Mouse (Mus musculus) kidney, adult 2 months (tissue): ENCODE measurements around the gene Krt4. TPM values are rescaled to one million over a fixed set of nuclear protein-coding genes. Genes with fewer than 3 reads are reported as not detected.
A peak's percentile ranks its signal among the peaks of the same experiment; 100 is the strongest.

Source experiments
- DNase-seq: peaks from one replicate; pipeline ENCODE4 v3.0.0; 2021
- H3K27ac ChIP-seq: fragments of 200-500 bp; 2 replicates; pipeline ENCODE4 v1.5.1; 2012; ENCODE audit warnings: low read depth, low read length, control low read depth, inconsistent platforms; ENCODE audit not compliant: insufficient read depth
- H3K27me3 ChIP-seq: fragments of 200-500 bp; replicated peaks from 2 replicates; pipeline ENCODE4 v1.6.1; 2012; ENCODE audit warnings: mild to moderate bottlenecking, moderate library complexity, low read length, inconsistent platforms; ENCODE audit not compliant: control insufficient read depth, insufficient read depth
- H3K36me3 ChIP-seq: fragments of 200-500 bp; 2 replicates; pipeline ENCODE4 v1.6.1; 2012; ENCODE audit warnings: mild to moderate bottlenecking, moderate library complexity, low read length, inconsistent platforms; ENCODE audit not compliant: control insufficient read depth, insufficient read depth
- H3K4me1 ChIP-seq: fragments of 200-500 bp; 2 replicates; pipeline ENCODE4 v1.6.1; 2011; ENCODE audit warnings: low read length; ENCODE audit not compliant: control insufficient read depth, insufficient read depth
- H3K4me3 ChIP-seq: fragments of 200-500 bp; 2 replicates; pipeline ENCODE4 v1.5.1; 2011; ENCODE audit warnings: mild to moderate bottlenecking, low read depth, low read length, control low read depth; ENCODE audit not compliant: insufficient read depth
- CTCF ChIP-seq: fragments of 200-500 bp; conservative IDR thresholded peaks from 2 replicates; pipeline ENCODE4 v1.5.1; 2011; ENCODE audit warnings: low read depth, mild to moderate bottlenecking, control low read depth, low read length, moderate library complexity, mixed read lengths; ENCODE audit not compliant: insufficient read depth, insufficient read length
- POLR2A ChIP-seq: fragments of 200-500 bp; IDR thresholded peaks from one replicate; pipeline ENCODE4 v1.6.1; 2011; ENCODE audit warnings: low read depth, low read length, control low read depth
- WGBS: fragments of 180-500 bp; shearing (Covaris S2); methylation state at CpG from one replicate; pipeline ENCODE4 v1.1.7; 2018; 5-methylcytosine and 5-hydroxymethylcytosine counted together
- polyA plus RNA-seq: library from polyadenylated mRNA; depleted of rRNA; stranded (reverse); fragments of >200 nt; gene quantifications from 2 replicates; pipeline ENCODE4 v1.2.3, GENCODE M21; 2012

The Krt4 gene
- polyA plus RNA-seq, 1 experiment: not detected

DNA sequence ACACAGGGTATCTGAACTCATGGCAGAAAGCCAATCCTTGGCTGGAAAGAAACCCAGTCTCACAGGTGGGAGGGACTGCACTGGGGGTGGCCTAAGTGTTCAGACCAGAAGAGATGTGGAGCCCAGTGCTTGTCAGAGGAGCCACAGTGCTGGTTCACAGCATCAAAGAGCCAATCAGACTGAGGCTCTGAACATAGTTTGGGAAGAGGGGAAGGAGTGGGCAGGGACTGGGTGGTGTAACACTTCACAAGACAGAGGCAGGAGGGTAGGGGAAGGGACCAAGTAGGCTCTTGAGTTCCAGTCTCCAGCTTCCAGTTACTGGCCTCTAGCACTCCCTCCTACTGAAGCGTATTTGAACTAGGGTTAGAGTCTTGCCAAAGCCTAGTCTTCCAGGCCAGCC, 20.9 kb upstream of the Krt4 start:
- WGBS: 90% methylated on average over 1 of the region's 1 CpGs
- no peaks in the 10 kb centered on the region for H3K27me3 ChIP-seq
- no peak overlapping the region for H3K4me3 ChIP-seq
- H3K36me3 ChIP-seq: no peaks in the 10 kb centered on the region
- no peak for DNase-seq
- TF ChIP-seq POLR2A (no peak), CTCF (no peak)
- H3K27ac ChIP-seq: no peak overlapping the region
- no peaks in the 10 kb centered on the region for H3K4me1 ChIP-seq

DNA sequence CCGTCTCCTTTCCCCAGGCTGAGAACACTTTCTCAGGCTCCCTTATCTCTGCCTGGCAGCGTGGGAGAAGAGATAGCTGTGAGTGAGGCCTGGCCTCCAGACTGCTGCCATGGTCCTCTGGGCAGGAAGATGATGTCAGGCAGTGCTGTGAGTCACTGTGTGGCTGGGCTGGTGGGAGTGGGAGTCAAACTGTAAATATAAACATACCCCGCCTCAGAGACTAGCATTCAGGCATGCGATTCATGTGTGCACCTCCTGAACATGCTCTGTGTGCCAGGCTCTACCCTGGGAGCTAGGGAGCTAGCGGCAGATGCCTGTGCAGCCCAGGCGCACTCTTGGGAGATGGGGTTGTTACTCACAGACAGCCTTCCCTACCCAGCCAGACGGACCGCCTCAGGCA, 17.4 kb upstream of the Krt4 start:
- TF ChIP-seq POLR2A (no peak), CTCF (no peak)
- Histone ChIP-seq H3K36me3 (no peaks in the 10 kb centered on the region), H3K27ac (no peak overlapping the region), H3K4me1 (no peaks in the 10 kb centered on the region), H3K4me3 (no peak overlapping the region), H3K27me3 (no peaks in the 10 kb centered on the region)
- 53% methylated on average over 8 of the region's 8 CpGs for WGBS
- DNase-seq: no peak

DNA sequence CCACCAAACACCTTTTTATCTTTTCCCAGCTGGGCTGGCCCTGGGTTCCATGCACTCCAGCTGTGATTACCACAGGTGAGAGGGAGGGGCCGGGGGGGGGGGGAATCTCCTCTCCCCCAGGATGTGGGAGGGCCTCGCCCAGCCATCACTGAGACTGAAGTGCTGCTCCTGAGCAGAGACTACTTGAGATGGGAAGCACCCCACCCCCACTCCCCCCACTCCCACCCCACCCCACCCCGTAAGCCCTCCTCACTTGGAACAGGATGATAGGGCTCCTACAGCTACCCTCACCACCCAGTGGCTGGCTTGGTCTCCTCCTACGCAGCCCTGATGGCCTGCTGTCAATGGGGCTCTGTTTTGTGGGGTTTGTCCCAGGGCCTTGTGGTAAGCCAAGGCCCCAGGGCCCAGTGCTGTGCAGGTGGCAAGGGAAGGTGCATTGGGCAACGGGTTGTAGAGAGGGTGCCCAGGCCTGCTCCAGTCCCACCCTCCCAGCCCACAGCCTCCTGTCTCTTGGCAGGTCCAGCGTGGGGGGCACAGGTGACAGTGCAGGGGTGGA, 15.8 kb upstream of the Krt4 start, which contains the start of gene Krt79:
Krt79 (minus strand) TSS at position 51 of the 556 bp plus-strand sequence.
- 82% methylated on average over 6 of the region's 6 CpGs for WGBS
- TF ChIP-seq CTCF (no peak), POLR2A (no peak)
- H3K4me3 ChIP-seq: no peak within 1 kb of the TSS
- no peaks in the 10 kb centered on the region for H3K4me1 ChIP-seq
- H3K27ac ChIP-seq: no peak within 1 kb of the TSS
- no peaks in the 10 kb centered on the region for H3K27me3 ChIP-seq
- DNase-seq: no peak
- H3K36me3 ChIP-seq: no peaks in the 10 kb centered on the region

DNA sequence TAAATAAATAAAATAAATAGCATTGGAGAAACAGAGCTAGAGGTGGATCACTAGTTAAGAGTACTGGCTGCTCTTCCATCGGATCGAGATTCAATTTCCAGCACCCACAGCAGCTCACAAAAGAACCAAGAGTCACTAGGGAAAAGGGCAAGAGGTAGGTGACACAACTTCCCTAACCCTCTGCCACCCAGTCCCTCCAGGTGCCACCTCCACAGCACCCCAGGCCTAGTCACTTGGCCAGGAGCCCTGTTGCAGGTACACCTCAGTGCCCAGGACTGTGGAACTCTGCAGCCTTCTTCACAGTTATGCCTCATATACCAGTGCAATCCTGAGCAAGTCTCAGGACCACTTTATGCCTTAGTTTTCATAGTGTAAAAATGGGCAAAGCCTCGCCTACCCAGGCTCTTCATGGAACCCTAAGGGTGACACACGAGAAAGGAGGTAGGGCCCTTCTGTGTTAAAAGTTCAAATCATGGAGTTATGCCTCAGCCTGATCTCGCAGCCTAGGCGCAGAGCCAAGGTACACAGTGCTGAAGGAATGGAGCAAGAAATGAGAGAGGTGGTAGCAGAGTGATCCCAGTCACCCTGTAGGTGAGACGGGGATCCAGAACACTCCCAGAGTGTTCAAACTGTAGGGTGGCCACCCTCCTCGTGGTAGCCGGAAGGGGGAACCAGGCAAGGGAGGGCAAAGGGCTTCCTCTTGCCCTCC, 14.2 kb upstream of the Krt4 start:
- whole genome bisulfite sequencing: 66% methylated on average over 9 of the region's 9 CpGs
- Histone ChIP-seq H3K36me3 (no peaks in the 10 kb centered on the region), H3K4me3 (no peak overlapping the region), H3K27ac (no peak overlapping the region), H3K4me1 (no peaks in the 10 kb centered on the region), H3K27me3 (no peaks in the 10 kb centered on the region)
- DNase-seq: peak; percentile 24
- TF ChIP-seq CTCF (no peak), POLR2A (no peak)

DNA sequence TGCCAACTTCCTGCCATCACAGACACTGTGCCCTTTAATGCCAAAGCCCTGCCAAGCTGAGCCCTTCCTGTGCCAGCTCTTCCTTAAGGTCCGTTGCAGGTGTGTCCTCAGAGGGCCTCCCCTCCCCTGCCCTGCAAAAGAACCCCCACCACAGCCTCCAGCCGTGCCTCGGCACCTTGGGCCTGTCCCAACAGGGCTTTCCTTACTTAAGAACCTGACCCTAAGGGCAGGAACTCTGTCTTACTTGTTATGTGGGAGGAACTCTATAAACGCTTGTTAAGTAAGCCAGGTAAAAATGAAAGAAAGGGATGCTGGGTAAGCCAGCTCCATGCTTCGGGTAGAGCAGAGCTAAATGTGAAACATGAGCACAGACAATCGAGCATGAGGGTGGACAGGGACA, 8.5 kb upstream of the Krt4 start:
- H3K27me3 ChIP-seq: no peaks in the 10 kb centered on the region
- H3K4me3 ChIP-seq: no peak overlapping the region
- no peaks in the 10 kb centered on the region for H3K36me3 ChIP-seq
- H3K27ac ChIP-seq: no peak overlapping the region
- H3K4me1 ChIP-seq: no peaks in the 10 kb centered on the region
- TF ChIP-seq POLR2A (no peak), CTCF (no peak)
- no peak for DNase-seq
- 43% methylated on average over 6 of the region's 6 CpGs for WGBS

DNA sequence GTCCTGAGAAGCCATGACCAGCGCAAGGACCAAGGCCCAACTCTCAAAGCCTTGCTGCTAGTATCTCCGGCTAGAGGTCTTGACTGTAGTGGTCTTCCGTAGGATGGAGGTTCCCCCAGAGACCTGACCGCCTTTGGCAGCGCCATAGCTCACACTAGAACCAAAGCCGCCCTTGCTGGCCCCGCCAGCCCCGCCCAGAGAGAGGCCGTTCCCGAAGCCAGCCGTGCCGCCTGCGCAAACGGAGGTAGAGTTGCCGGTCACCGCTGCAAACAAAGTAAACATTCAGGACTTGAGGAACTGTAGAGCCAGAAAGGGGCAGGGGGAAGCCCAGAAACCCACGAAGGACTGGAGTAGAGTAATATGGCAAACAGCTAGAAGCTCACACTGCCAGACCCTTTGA, 5.1 kb upstream of the Krt4 start:
- Histone ChIP-seq H3K27me3 (no peaks in the 10 kb centered on the region), H3K4me3 (no peak overlapping the region), H3K4me1 (no peaks in the 10 kb centered on the region; the same call in 1 of the 2 replicates), H3K36me3 (no peaks in the 10 kb centered on the region), H3K27ac (no peak overlapping the region)
- TF ChIP-seq CTCF (no peak), POLR2A (no peak)
- 16% methylated on average over 17 of the region's 17 CpGs for WGBS
- DNase-seq: peak; percentile 35

DNA sequence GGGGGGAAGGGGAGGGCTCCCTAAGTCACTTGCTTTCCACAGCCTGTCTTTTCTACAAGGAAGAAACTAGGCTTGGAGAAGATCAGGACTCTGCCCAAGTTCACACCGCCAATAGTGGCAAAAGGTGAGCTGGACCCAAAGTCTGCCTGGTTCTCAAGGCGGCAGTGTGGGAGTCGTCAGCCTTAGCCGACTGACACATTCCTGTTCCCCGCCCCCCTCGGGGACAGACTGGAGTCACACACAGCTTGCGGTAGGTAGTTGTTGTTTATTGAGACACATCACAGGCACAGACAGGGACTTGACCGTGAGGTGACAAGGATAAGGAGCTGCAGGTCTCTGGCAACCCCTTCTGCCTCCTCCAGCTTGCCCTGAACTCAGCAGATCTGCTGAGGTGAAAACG, 4.6 kb upstream of the Krt4 start:
- no peaks in the 10 kb centered on the region; the same call in 1 of the 2 replicates for H3K4me1 ChIP-seq
- DNase-seq: peak; percentile 8
- no peaks in the 10 kb centered on the region for H3K36me3 ChIP-seq
- H3K4me3 ChIP-seq: no peak overlapping the region
- H3K27ac ChIP-seq: no peak overlapping the region
- no peak for TF ChIP-seq POLR2A
- no peak for TF ChIP-seq CTCF
- WGBS: 35% methylated on average over 9 of the region's 9 CpGs
- no peaks in the 10 kb centered on the region for H3K27me3 ChIP-seq
